Mouse (Mus musculus): ENCODE data around the gene Ugp2.
"Not testable (repeated sequence)": the region's sequence is repeated elsewhere in the genome, so short reads cannot be mapped to it uniquely, and the experiment has no call there.

Gene Ugp2

DNA sequence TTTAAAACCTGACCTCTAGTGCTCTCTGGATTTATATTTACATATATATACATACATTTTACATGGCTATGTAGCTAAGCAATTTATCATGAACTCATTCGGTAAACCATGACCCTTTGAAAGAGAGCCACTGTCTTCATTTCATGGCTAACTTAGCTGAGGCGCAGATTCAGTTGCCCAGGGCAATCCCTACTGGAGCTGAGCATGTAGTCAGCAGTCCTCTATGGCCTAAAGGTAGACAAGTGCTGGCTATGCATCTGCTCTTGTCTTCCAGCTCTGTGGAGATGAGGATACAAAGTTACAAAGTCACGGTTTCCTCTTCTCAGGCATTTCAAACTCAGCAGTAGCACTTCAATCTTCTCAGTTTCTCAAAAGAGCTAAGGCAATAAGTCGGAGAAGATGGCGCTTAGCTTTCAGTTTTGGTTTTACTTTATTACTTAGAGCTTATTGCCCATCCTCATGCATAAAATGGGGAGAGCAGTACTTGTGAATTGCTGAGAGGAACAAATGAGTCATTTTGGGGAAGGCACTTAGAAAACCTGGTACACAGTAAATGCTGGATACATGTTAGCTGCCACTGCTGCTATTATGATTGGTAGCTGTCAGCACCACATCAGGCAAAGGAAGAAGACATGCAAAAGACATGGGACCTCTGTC is 38.2 kb downstream of the Ugp2 start:
- in situ Hi-C loops (cut with MboI, MseI), result no loop called here

DNA sequence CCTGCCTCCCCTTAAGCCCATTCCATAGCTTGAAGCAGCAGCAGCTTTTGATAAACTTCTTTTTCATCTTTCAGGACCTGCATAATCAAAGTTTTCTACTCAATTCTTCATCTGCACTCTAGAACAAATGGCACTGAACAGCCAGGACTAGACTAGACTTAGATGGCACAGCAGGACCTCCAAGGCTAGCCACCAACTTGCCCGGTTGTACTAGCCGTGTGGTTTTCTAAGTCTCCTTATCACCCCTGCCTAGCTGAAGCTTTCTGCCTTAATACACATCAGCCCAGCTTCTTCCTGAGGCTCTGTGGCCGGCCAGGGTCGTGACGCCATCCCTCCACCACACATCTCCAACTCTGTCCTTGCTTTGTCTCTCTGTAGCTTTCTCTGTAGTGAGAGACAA is 42.9 kb downstream of the Ugp2 start:
- in situ Hi-C loops (cut with MboI, MseI), result no loop called here

DNA sequence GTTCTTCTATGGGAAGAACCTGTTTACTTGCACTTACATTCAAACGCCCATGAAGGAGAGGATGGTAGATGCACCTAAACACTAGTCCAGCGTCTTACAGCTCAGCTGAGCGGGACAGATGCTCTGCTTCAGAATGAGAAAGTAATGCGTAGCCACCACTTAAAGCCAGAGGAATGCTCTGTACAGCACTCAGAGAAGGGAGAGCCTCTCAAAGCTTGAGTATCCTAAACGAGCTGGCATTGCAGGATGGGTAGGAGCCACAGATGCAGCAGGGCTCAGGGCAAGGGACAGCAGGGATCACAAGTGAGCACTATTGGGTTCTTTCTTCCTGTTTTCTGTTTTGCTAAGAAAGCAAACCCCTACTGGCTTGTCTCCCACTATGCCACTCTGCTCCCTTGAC is 43.5 kb downstream of the Ugp2 start:
- in situ Hi-C loops (cut with MboI, MseI), result no loop called here

DNA sequence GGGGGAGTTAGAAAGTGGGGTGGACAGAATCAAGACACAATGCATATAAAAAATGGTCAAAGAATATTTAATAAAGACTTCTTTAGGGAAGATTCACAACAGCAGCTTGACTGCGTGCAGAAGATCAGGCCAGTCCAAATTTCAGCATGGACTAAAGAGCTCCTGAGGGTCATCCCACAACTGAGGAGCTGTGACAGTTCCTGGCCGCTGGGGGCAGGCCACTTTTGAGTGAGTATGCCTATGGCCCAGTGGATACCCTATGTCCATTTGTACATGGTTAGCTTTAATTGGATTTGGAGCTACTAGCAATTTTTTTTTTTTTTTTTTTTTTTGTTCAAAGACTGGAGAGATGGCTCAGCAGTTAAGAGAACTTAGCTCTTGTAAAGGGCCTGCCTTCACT is 44.2 kb downstream of the Ugp2 start:
- in situ Hi-C loops (cut with MboI, MseI), result no loop called here

DNA sequence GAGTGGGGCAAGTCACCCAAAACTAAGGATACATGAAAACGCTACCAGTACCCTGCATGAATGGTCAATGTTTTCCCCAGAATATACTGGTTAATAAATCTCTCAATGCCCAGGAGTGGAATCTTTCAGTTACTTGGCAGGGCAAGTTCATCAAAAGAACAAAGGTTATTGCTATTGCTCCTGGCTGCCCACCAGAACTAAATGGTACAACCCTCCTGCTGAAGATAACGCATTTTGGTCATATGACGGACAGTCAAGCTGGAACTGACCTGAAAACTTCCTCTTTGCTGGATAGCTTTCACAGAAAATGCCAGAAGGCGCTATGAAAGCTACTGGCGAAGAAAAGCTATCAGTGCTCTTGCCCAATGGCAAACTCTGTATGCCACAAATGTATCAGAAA is 45.2 kb downstream of the Ugp2 start:
- in situ Hi-C loops (cut with MboI, MseI), result no loop called here

DNA sequence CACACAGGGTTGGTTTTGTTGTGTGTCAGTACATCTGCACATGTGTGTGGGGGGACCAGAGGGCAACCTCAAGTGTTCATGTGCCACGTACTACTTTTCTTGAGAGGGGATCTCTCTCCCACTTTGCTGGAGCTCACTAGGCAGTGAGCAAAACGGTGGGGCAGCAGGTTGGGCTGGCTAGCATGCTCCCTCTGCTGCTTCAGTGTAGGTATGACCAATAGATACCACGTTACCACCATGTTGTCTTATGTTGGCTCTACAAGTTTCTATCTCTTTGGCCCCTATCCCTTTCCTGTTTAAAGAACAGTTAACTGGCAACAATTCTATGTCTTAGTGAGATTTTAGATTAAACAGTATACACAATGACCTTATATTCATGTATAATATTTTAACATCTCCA is 48.7 kb downstream of the Ugp2 start:
- in situ Hi-C loops (cut with MboI, MseI), result no loop called here

DNA sequence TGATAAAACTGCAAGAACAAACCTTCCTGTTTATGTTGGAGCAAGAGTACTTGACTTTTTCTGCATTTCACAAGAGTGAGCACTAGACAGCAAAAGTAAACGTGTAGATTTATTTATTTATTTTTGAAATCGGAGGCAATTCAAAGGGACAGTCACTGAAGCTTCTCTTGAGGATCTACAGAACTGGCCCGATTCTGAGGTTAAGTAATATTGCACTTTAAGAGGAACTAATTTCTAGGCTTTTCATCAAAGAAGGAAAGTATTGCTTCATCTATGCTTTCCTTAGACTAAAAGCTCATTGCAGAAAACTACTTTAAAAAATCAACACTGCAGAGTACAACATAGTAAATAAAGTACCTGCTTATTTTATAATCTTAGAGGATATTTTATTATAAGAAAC is 49.4 kb downstream of the Ugp2 start:
- in situ Hi-C loops (cut with MboI, MseI), result no loop called here

DNA sequence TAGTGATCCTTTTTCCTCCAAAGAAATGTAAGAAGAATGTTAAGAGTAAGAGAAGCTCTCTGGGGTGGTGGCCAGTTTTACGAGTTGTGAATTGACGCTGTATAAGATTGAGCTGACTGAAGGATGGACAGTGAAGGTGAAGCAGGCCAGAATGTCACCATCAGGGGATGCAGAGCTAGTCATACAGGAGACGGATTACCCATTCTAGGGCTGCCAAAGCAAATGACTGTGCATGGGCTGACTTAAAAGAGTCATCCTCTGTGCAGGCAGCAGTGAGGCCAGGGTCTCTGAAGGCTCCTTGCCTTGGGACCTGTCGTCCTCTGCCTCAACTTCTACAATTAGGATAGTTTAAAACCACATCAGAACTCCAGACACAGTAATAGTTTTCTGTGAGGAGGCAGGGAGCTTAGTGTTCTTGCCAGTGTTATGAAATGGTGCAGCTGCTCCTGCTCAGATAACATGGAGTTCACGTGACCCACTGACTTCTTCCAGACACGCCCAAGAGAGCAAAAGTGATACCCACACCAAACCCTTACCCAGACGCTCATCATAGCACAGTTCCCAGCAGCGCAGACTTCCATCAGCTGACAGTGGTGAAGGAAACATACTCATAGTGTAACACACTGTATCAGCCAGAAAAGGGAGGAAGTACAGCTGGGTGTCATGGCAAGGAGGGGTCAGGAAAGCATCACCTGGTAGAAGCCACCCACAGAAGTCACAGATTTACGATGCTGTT is 56.9 kb downstream of the Ugp2 start:
- in situ Hi-C loops (cut with MboI, MseI), result loop anchor here (10.0 kb wide), 1 partner anchor 49 kb away; no protein-coding TSS in a partner anchor

DNA sequence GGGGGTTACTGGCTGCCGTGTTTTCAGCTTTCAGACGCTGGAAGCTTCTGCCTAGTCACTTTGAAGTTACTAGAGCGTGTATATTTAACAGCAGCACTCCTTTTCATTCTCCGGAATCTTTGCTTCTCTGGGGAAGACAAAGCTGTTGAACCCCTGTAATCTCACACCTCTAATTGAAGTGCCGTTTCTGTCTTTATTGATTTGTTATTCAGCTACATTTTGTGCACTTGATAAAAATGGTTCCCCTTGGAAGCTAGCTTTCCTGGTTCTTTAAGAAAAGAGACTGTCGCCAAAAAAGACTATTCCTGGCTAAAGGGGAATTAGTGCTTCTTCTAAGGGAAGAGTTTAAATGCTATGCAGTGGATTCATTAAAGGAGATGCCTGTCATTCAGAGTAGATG is 61.5 kb downstream of the Ugp2 start:
- in situ Hi-C loops (cut with MboI, MseI), result loop anchor here (5.0 kb wide), 1 partner anchor 148 kb away; no protein-coding TSS in a partner anchor

DNA sequence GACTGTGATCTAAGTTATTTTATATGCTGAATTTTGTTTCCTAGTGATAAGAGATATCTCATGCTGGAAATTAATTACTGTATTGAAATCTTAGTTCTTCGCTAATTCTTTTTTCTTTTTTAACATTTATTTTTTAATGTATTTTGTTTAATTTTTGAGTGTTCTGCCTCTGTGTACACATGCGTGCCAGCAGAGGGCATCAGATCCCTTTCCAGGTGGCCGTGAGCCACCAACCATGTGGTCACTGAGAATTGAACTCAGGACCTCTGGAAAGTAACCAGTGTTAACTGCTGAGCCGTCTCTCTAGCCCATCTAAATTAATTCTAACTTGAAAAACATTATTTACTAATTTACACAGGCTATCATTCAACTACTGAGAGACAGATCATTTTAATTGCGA is 62.9 kb downstream of the Ugp2 start:
- in situ Hi-C loops (cut with MboI, MseI), result loop anchor here (5.0 kb wide), 1 partner anchor 149 kb away; no protein-coding TSS in a partner anchor

DNA sequence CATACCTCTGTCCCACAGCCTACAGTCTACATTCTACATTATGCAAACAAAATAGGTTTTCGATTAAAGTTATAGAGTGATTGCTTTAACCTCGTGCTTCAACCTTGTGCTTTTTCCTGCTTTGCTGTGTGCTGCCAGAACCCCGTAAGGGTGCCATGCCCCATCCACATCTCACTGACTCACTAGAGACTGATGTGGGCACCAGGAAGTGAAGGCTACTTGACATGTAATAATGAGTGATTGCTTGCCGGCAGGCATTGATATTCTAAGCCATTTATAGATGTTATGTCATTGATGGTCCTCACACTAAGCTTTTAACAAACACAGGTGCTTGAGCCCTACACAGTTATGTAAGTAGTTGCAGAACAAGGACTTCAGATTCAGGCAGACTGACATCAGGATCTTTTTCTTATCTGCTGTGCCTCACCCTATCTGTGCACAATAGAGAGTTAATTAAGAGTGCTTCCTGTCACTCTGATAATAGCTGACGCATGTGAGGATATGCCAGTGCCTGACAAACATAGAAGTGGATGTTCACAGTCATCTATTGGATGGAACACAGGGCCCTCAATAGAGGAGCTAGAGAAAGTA is 63.8 kb downstream of the Ugp2 start:
- in situ Hi-C loops (cut with MboI, MseI), result loop anchor here (5.0 kb wide), 1 partner anchor 150 kb away; no protein-coding TSS in a partner anchor

DNA sequence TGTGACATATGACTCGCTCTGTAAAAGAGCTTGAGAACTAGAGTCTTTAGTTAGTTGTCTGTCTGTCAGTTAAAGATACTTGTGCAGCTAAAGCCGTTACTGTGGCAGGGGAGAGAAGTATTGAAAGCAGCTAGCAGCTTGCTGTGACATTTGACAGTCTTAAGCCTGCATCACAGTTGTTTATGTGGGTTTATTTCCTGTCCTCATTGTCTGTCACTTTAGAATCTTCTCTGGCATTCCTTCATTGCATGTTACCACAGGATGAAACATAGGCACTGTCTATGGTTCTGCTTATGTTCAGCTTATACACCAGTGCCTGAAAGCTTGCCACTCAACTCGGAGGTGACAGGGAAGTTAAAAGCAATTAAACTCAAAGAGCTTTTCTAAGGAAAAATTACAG is 67.4 kb downstream of the Ugp2 start:
- in situ Hi-C loops (cut with MboI, MseI), result no loop called here

DNA sequence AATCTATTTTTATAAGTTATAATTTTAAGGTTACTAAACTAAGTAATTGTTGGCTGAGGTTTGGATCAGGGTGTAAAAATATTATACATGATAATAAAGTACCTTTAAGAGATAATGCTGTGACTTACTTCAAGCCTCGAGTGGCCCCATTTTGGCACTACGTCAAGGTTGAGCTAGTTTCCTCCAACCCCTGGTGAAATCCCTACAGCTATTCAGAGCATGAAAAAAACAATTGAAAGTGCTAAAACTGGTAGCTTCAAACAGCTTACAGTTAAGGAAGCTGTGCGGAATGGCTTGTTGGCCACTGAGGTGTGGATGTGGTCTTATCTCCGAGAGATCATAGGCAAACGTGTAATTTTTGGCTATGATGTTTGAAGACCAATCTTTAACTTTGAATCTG is 75.5 kb downstream of the Ugp2 start:
- in situ Hi-C loops (cut with MboI, MseI), result no loop called here

DNA sequence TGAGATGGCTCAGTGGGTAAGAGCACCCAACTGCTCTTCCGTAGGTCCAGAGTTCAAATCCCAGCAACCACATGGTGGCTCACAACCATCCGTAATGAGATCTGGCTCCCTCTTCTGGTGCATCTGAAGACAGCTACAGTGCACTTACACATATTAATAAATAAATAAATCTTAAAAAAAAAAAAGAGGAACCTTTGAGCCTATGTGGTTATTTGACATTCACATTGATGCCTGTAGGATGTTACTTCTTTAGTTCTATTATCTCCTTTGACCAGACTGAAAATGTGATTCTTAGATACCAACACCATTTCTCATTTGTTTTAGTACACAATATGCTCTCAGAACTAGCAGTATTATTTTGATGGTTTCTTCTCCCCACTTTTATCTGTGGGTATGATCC is 82.8 kb downstream of the Ugp2 start:
- in situ Hi-C loops (cut with MboI, MseI), result not testable (repeated sequence)

DNA sequence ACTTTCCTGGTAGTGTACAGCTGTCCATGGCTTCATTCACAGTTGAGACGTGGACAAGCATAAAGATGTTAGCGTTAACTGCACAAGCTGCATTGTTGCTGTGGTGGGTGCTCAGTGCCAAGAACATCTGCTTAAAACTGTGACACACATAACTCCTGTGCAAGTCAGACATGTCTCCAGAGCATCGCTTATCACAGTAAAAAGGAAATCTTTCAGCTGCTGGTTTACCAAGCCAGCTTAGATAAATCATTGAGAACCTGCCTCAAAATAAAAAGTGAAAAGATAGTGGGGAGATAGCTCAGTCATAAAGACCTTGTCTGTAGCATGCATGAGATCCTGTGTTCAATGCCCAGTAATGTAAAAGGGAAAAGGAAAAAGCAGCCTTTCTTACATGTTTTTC is 84.6 kb downstream of the Ugp2 start:
- in situ Hi-C loops (cut with MboI, MseI), result no loop called here

DNA sequence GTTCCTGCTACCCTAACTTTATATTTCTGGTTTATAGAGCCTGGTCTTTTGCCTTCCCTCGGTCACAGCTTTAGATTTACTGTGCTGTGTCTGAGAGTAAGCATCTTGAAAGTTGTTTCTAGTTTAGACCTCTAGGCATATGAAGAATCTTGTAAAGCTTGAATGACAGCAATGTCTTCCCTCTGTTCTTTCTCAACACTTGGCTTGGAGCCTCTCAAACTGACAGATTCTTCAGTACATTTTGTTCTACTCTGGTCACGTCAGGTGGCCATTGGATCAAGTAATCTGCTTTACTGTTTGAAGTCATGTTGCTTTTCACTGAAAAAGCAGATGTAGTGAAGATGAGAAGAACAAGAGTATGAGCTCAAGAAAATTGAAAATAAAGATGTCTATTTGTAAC is 94.8 kb downstream of the Ugp2 start:
- in situ Hi-C loops (cut with MboI, MseI), result no loop called here
